Mouse (Mus musculus): Measurements from ENCODE around the gene Il1r1.

Il1r1 gene

DNA sequence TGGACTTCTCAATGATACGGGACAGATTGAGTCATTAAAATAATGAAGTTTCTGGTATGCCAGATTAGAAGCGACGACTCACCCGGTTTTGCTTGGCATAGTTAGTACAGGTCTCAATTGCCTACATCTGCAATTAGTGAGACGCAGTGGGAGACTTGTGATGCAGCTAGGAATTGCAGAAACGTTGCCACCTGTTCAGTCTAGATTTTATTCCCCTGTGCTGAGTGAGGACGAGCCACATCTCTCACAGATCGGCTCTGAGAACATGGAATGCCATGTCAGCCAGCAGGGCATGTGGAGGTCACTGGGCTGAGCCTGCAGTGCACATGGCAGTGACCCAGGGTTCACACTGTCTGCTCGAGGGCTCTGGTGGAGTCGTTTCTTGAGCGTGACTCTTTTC lies 137.9 kb downstream of the Il1r1 start:
- DNase-seq (ENCODE audit: low read depth, low spot score), result no peak

Measured in mesoderm, embryonic 11.5 days (tissue).